Mouse (Mus musculus) cerebellum, adult 2 months (tissue): ENCODE data around the gene Hdac1.

Source experiments
- CTCF ChIP-seq: fragments of 200-500 bp; IDR thresholded peaks from 2 replicates; pipeline ENCODE4 v1.5.1; 2011; ENCODE audit warnings: low read depth, mild to moderate bottlenecking, control low read depth, low read length, moderate library complexity, borderline replicate concordance; ENCODE audit not compliant: insufficient read depth
- POLR2A ChIP-seq: fragments of 200-500 bp; IDR thresholded peaks from 2 replicates; pipeline ENCODE4 v1.6.1; 2011; ENCODE audit warnings: low read length, control low read depth, borderline replicate concordance; ENCODE audit not compliant: insufficient read depth

DNA sequence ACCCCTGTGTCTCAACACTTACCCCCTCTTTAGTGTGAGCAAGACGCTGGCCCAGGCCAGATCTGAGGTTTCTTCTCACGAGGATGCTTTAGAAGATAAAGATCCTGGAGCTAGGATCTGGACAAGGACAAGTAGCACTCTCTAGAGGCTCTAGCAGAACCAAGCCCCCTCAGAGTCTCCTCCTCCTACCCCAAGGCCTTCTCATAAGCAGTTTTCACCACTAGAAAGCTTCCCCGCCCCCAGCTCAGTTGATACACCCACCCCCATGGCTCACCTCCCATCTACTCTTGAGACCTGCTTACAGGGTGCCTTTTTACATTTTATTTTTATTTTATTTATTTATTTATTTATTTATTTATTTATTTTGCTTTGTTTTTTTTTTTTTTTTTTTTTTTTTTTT lies 32.9 kb downstream of the Hdac1 start:
- TF ChIP-seq POLR2A (no peak), CTCF (no peak)
